Mouse (Mus musculus): Measurements from ENCODE around the gene 6330409D20Rik. TPM values are rescaled to one million over a fixed set of nuclear protein-coding genes. Genes with fewer than 3 reads are reported as not detected.

The 6330409D20Rik gene
- polyA plus RNA-seq, 1 experiment, result 3.2 TPM

- DNase-seq (ENCODE audit: extremely low spot score in 1 of 2, low spot score in 1 of 2), result no peak
Measured at GRCm38 (mm10) chr2:32704021-32704421, 36.8 kb downstream of the 6330409D20Rik start, which contains the start of gene Fpgs. TSS of gene Fpgs (minus strand) at chr2:32704145.

GRCm38 (mm10) chr2:32703046-32703445, 37.8 kb downstream of the 6330409D20Rik start:
- DNase-seq (ENCODE audit: extremely low spot score in 1 of 2, low spot score in 1 of 2), result no peak

- DNase-seq (ENCODE audit: extremely low spot score in 1 of 2, low spot score in 1 of 2), result no peak
Measured at GRCm38 (mm10) chr2:32700966-32701743, 39.7 kb downstream of the 6330409D20Rik start.

DNA sequence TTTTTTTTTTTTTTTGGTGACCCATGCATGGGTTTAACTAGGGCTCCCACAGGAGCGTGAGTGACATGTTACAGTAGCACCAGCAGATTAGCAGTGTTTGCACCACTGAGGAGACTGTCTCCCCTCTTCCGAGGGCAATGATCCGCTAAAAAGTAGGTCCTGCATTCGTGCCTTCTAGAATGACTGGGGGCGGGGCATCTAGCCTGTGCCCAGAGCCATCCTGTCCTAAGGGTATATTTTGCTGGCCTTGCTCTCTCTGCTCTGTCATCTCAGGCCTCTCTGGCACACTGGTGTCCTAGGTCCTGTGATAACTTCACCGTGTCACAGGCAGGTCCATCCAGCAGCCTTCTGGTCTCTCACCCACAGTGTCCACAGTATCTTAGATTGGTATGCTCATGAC, 41.1 kb downstream of the 6330409D20Rik start:
- no peak for DNase-seq (ENCODE audit: extremely low spot score in 1 of 2, low spot score in 1 of 2)

DNA sequence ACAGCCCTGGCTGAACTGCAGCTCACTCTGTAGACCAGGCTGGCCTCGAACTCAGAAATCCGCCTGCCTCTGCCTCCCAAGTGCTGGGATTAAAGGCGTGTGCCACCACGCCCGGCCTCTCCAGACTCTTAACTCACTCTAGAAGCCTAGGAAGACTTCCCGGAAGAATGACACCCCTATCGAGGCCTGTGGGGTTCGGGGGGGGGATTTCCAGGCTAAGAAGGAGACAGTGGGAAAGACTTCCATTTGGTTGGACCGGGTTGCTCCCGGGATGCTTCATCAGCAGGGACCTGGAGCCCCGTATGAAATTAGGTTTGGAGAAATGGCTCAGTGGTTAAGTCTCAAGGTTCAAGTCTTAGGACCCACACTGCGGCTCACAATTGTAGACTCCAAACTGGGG, 46.1 kb downstream of the 6330409D20Rik start:
- no peak for DNase-seq (ENCODE audit: extremely low spot score in 1 of 2, low spot score in 1 of 2)

DNA sequence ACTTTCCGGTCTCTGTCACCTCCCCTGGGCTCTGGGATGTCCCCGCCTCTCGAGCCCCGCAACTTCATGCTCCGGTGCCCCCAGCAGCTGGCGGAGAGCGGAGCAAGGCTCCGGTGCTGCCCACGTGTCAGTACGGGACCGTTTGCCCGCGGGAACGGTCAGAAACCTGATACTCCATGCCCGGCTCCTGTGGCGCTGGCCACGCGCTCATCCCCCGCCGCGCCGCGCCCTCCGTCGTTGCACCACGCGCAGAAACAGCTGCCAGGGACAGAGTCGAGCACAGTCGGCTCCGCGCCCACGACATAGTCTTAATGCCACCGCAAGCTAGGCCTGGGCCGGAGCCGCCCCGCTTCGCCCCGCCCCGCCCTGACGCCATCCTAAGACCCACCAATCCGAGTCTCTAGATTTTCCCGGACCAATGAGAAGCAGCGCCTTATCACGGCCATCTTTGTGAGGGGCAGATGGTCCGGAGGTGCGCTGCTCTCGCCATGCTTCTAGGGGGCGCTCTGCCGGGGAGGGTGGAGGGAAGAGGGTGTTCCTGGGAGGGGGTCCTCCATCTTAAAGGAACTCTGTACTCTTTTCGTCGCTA, 46.9 kb downstream of the 6330409D20Rik start:
- peak; percentile 92 to 95 for DNase-seq (ENCODE audit: extremely low spot score in 1 of 2, low spot score in 1 of 2)

DNA sequence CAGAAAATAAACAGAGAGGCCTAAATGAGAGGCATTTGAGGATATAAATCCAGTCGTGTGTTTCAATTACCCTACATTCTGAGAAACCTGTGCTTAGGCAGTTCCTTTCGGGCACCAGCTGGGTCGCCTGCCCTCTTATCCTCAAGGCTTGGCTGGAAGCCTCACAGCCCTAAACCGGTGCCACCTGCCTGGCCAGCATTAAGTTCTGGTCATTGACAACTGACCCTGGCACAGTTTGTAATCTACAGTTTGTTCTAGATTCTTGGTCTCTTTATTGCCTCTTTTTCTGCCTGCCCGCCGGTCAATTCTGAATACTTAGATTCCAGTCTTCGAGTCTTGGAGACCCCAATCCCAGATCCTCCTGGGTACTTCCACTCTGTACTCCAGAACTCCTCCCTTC, 47.5 kb downstream of the 6330409D20Rik start:
- no peak for DNase-seq (ENCODE audit: extremely low spot score in 1 of 2, low spot score in 1 of 2)

DNA sequence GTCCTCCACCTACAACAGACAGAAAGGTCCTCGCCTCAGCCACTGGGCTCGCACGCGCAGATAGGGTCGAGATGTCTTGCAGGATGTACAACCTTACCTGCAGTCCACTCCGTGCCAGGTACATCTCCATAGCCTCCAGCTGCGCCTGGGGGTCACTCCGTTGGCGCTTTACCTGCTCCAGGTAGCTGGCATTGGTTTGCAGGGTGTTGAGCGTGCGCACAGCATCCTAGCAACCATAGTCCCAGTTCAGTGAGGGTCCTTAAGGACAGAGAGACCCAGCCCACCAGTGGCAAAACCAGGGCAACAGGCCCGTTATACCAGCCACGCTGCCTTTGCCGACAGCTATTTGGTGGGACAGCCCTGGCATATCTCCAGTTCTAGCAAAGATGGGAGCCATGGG, 48.3 kb downstream of the 6330409D20Rik start:
- DNase-seq (ENCODE audit: extremely low spot score in 1 of 2, low spot score in 1 of 2), result no peak

GRCm38 (mm10) chr2:32691041-32691440, 49.8 kb downstream of the 6330409D20Rik start:
- no peak for DNase-seq (ENCODE audit: extremely low spot score in 1 of 2, low spot score in 1 of 2)

GRCm38 (mm10) chr2:32689420-32689819, 51.4 kb downstream of the 6330409D20Rik start:
- DNase-seq (ENCODE audit: extremely low spot score in 1 of 2, low spot score in 1 of 2), result peak; percentile 86 to 95

- DNase-seq (ENCODE audit: extremely low spot score in 1 of 2, low spot score in 1 of 2), result no peak
Measured at GRCm38 (mm10) chr2:32687562-32687961, 53.3 kb downstream of the 6330409D20Rik start.

- DNase-seq (ENCODE audit: extremely low spot score in 1 of 2, low spot score in 1 of 2), result no peak
Measured at GRCm38 (mm10) chr2:32686640-32687039, 54.2 kb downstream of the 6330409D20Rik start.

DNA sequence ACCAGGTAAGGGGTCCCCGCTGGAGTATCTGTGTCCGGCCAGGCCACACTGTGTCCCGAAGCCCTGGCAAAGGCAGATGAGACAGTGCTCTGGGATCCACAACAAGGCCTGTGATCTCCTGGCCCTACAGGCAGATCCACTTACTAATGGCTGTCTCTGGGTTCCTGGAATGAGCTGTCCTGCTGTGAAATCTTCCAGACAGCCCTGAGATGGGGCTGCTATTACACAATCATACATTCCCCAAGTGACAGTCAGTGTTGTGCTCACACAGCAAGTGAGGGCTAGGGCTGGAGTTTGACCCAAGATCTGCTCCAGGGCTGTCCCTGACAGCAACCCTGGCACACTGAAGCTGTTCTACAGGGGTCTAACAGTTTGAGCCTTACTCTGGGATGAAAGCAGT, 55.0 kb downstream of the 6330409D20Rik start:
- no peak for DNase-seq (ENCODE audit: extremely low spot score in 1 of 2, low spot score in 1 of 2)

- DNase-seq (ENCODE audit: extremely low spot score in 1 of 2, low spot score in 1 of 2), result no peak
Measured at GRCm38 (mm10) chr2:32684681-32685428, 56.0 kb downstream of the 6330409D20Rik start.

- no peak for DNase-seq (ENCODE audit: extremely low spot score in 1 of 2, low spot score in 1 of 2)
Measured at GRCm38 (mm10) chr2:32683701-32684100, 57.1 kb downstream of the 6330409D20Rik start.

- DNase-seq (ENCODE audit: extremely low spot score in 1 of 2, low spot score in 1 of 2), result no peak
Measured at GRCm38 (mm10) chr2:32682721-32683417, 57.9 kb downstream of the 6330409D20Rik start.

Other genes starting within 250 kb of the 6330409D20Rik start
- gene Fam102a, start 205.7 kb downstream of the 6330409D20Rik start, polyA plus RNA-seq (2012; rRNA removed), result 34.3 and 41.8 TPM in 2 replicates
- gene Dpm2, start 170.2 kb downstream of the 6330409D20Rik start, polyA plus RNA-seq (2012; rRNA removed), result 145 and 160 TPM in 2 replicates
- 22.7 and 23.6 TPM in 2 replicates for gene Pip5kl1, start 166.2 kb downstream of the 6330409D20Rik start, polyA plus RNA-seq (2012; rRNA removed)
- gene 9430097D07Rik, start 165.3 kb downstream of the 6330409D20Rik start, polyA plus RNA-seq (2012; rRNA removed), result 0.38 and 0.46 TPM in 2 replicates
- 32.4 and 34.4 TPM in 2 replicates for gene St6galnac4, start 153.9 kb downstream of the 6330409D20Rik start, polyA plus RNA-seq (2012; rRNA removed)
- gene St6galnac6, start 141.3 kb downstream of the 6330409D20Rik start, polyA plus RNA-seq (2012; rRNA removed), result 98.8 and 112 TPM in 2 replicates
- gene Ak1, start 119.3 kb downstream of the 6330409D20Rik start, polyA plus RNA-seq (2012; rRNA removed), result 151 and 154 TPM in 2 replicates
- gene Eng, start 94.4 kb downstream of the 6330409D20Rik start, polyA plus RNA-seq (2012; rRNA removed), result 34.7 and 37.7 TPM in 2 replicates
- 16.8 and 24.8 TPM in 2 replicates for gene Fpgs, start 36.9 kb downstream of the 6330409D20Rik start, polyA plus RNA-seq (2012; rRNA removed)
- gene Cdk9, start 27.9 kb downstream of the 6330409D20Rik start, polyA plus RNA-seq (2012; rRNA removed), result 250 and 268 TPM in 2 replicates
- gene Sh2d3c, start 20.0 kb downstream of the 6330409D20Rik start, polyA plus RNA-seq (2012; rRNA removed), result 28.1 and 28.6 TPM in 2 replicates
- 60.0 and 69.0 TPM in 2 replicates for gene Tor2a, start 16.2 kb upstream of the 6330409D20Rik start, polyA plus RNA-seq (2012; rRNA removed)
- gene Ttc16, start 34.6 kb upstream of the 6330409D20Rik start, polyA plus RNA-seq (2012; rRNA removed), result 1.7 and 1.9 TPM in 2 replicates
- gene Ptrh1, start 34.8 kb upstream of the 6330409D20Rik start, polyA plus RNA-seq (2012; rRNA removed), result 7.9 and 8.9 TPM in 2 replicates
- 1.8 and 4.8 TPM in 2 replicates for gene Cfap157, start 43.4 kb upstream of the 6330409D20Rik start, polyA plus RNA-seq (2012; rRNA removed)
- gene Stxbp1, start 106.2 kb upstream of the 6330409D20Rik start, polyA plus RNA-seq (2012; rRNA removed), result 666 and 673 TPM in 2 replicates
- gene Fam129b, start 135.1 kb upstream of the 6330409D20Rik start, polyA plus RNA-seq (2012; rRNA removed), result 28.3 and 30.0 TPM in 2 replicates
- 374 and 403 TPM in 2 replicates for gene Rpl12, start 220.5 kb upstream of the 6330409D20Rik start, polyA plus RNA-seq (2012; rRNA removed)
- 21.5 and 26.0 TPM in 2 replicates for gene Lrsam1, start 220.6 kb upstream of the 6330409D20Rik start, polyA plus RNA-seq (2012; rRNA removed)
- gene Slc2a8, start 241.1 kb upstream of the 6330409D20Rik start, polyA plus RNA-seq (2012; rRNA removed), result 37.7 and 40.8 TPM in 2 replicates

All from frontal cortex, adult 2 months (tissue).